Mouse (Mus musculus) adipose tissue, adult 10 weeks (tissue): ENCODE results near the gene Hadhb. TPM values are rescaled to one million over a fixed set of nuclear protein-coding genes. Genes with fewer than 3 reads are reported as not detected.

Source experiments
- polyA plus RNA-seq: library from polyadenylated mRNA; stranded (reverse); fragments of 350-450 nt; fragmentation: Illumina TruSeq; extraction: RNeasy Lipid Tissue Mini Kit (QIAGEN cat#74804); gene quantifications from one replicate; pipeline ENCODE4 v1.2.3, GENCODE M21; 2014; ENCODE audit warnings: low read depth, low replicate concordance

Gene Hadhb
- polyA plus RNA-seq: 137 TPM

DNA sequence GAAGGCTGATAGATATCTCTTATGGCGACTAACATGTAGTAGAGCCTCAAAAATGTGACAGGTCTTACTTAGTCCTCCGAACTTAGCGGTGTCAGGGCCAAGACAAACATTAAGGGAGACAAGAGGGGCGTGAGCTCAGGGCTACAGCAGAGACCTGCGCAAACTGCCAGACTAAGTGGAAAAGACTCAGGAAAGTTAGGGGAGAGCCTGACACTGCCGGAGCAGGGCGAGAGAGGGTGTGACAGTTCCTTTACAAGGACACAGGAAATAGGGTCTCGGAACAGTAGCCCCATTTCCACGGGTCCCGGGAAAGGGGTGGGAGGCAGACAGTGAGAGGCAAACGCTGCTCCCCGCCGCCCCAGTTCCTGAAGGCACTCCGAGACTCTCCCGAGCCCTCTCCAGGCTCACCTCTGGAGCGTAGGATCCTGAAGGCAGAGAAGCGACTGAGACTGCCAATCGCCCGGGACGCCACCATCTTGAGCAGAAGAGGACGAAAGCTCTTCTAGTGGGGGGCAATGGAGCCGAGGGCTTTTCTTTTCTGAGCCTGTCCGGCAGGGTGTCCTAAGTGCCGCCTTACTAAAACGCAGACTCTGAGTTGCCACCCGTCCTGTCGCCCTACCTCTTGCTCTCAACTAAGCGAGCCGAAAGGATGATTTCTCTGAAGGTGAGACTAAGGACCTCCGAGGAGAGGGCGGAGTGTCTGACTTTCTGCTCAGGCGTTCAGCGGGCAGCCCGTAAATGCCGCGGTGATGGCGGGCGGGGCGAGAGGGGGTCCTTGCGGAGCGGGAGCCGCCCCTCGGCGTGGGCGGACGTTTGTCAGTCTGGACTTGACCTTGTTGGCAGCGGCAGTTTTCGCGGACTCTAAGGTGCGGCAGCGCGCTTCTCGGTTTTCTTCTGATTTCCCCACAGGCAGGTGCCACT is at the start of gene Hadhb, which contains the start of gene Hadha:
TSS of gene Hadhb (plus strand) at position 775 of the 921 bp plus-strand sequence.
TSS of gene Hadha (minus strand) at position 689 of the 921 bp plus-strand sequence.

DNA sequence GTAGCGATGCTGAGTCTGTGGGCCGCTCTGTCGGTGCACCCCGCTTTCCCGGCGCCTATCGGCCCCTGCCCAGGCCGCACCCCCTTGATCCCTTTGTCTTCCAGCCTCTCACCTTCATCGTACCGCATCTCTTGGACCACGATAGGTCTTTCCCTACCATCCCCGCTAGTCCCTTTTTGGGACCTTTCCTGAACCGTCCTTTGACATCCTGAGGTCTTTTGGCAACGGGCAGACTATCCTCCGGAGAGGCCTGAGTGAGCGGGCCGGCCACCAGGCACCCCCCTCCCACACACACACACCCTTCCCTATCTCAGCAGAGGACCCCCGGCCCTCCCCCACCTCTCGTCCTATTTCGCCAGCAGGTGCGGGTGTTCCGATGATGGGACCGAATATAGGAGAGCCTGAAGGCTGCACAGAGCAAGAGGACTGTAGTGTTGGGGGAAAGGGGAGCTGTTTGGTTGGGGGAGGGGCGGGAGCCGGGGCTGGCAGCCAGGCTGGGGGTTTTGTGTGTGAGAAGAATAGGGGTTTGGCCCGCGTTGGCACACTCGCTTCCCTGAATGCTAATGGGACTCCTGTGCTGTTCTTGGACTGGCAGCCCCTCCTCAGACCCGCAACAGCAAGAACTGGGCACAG is 49.3 kb upstream of the Hadhb start, which contains the start of gene 3110082J24Rik:
TSS of gene 3110082J24Rik (minus strand) at position 419 of the 633 bp plus-strand sequence.

GRCm38 (mm10) chr5:30205493-30205892 is 50.4 kb downstream of the Hadhb start, which contains the start of gene Adgrf3:
TSS of gene Adgrf3 (minus strand) at chr5:30205722.

DNA sequence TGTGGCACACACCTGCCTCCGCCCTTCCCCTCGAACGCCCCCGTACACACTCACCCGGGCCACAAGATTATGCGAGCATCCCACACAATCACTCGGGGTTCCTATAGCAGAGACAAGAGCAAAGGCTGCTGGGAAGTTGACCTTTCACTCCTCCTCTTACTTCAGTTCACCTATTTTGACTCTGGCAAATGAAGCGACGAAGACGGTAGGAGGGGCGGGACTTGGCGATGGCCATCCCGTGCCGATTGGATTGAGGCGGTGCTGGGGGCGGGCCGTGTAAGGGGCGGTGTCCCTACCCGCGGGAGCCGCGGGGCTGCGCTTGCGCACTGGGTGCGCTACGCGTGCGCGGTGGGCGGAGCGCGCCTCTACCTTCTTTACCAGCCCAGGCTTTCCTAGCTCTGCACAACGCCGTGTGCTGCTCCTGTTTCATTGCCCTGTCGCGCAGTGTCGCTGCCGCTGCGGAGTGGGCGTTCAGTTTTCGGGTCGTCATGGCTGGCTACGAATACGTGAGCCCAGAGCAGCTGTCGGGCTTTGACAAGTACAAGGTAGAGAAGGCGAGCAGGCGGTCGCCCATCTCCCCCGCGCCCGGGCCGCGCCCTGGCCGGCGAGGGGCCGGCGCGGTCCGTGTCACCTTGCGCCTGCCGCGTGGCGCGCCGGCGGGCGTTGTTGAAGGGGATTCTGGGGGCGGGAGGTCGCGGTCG is 77.4 kb downstream of the Hadhb start, which contains the start of gene Selenoi:
TSS of gene Selenoi (plus strand) at position 311 of the 701 bp plus-strand sequence.

Other genes starting within 250 kb of the Hadhb start
- gene Il6, start 142.1 kb upstream of the Hadhb start, polyA plus RNA-seq: 0.29 TPM
- gene Tyms, start 81.6 kb upstream of the Hadhb start, polyA plus RNA-seq: 11.4 TPM
- 0.10 TPM for gene Garem2, start 50.1 kb upstream of the Hadhb start, polyA plus RNA-seq
- not detected for gene 3110082J24Rik, start 49.2 kb upstream of the Hadhb start, polyA plus RNA-seq
- 108 TPM for gene Hadha, start 86 bp upstream of the Hadhb start, polyA plus RNA-seq
- 0.71 TPM for gene Adgrf3, start 50.5 kb downstream of the Hadhb start, polyA plus RNA-seq
- gene Selenoi, start 77.3 kb downstream of the Hadhb start, polyA plus RNA-seq: 13.3 TPM
- gene Drc1, start 126.1 kb downstream of the Hadhb start, polyA plus RNA-seq: 3.7 TPM